Comparison of ENCODE assay signal across 13 mouse cellular contexts in genomic region chr7:25341000-25341784, GRCm38 (mm10). TPM values are rescaled to one million over a fixed set of nuclear protein-coding genes. Genes with fewer than 3 reads are reported as not detected.
A peak's percentile ranks its signal among the peaks of the same experiment; 100 is the strongest.
DNase-seq lines count a peak whose midpoint lies in the region; ATAC-seq and TF ChIP-seq lines count a peak whose summit lies in the region.
"Had no signal": no experiment of that assay in that cellular context is flagged by ENCODE, and none has a peak within 500 bp of the region (broad histone marks: within the 10 kb centered on the region; RNA-seq: fewer than 3 reads in every experiment).

No protein-coding gene starts in this region.

- no peaks in the 10 kb centered on the region for H3K9me3 ChIP-seq in embryonic facial prominence, embryonic 11.5 days (replicated peaks; ENCODE audit: control insufficient read depth, low read length)
- no peaks in the 10 kb centered on the region for H3K9me3 ChIP-seq in embryonic facial prominence, embryonic 10.5 days
- H3K9me3 ChIP-seq in lung, postnatal 0 days (ENCODE audit: low read length) = no peaks in the 10 kb centered on the region
- H3K9me3 ChIP-seq in hindbrain, postnatal 0 days (ENCODE audit: low read length) = no peaks in the 10 kb centered on the region
- H3K9me3 ChIP-seq in neural tube, embryonic 13.5 days = no peaks in the 10 kb centered on the region
- H3K9me3 ChIP-seq: kidney, embryonic 15.5 days had no signal

- no peaks in the 10 kb centered on the region for H3K27me3 ChIP-seq in embryonic facial prominence, embryonic 11.5 days (ENCODE audit: control insufficient read depth, insufficient read depth, low read length)
- no peaks in the 10 kb centered on the region for H3K27me3 ChIP-seq in embryonic facial prominence, embryonic 10.5 days (replicated peaks; ENCODE audit: low read depth, poor library complexity, severe bottlenecking)
- H3K27me3 ChIP-seq in lung, postnatal 0 days (replicated peaks; ENCODE audit: insufficient read depth, low read length) = no peaks in the 10 kb centered on the region
- H3K27me3 ChIP-seq in hindbrain, postnatal 0 days (ENCODE audit: insufficient read depth, low read length) = no peaks in the 10 kb centered on the region
- H3K27me3 ChIP-seq in neural tube, embryonic 13.5 days = no peaks in the 10 kb centered on the region
- H3K27me3 ChIP-seq: kidney, embryonic 15.5 days had no signal

- no peak overlapping the region for H3K27ac ChIP-seq in embryonic facial prominence, embryonic 11.5 days (replicated peaks; ENCODE audit: low read depth, low read length)
- no peak overlapping the region for H3K27ac ChIP-seq in embryonic facial prominence, embryonic 10.5 days (replicated peaks)
- no peak overlapping the region for H3K27ac ChIP-seq in lung, postnatal 0 days (ENCODE audit: low read length)
- no peak overlapping the region; the same call in 1 of the 2 replicates for H3K27ac ChIP-seq in hindbrain, postnatal 0 days
- H3K27ac ChIP-seq in neural tube, embryonic 13.5 days (replicated peaks) = no peak overlapping the region
- H3K27ac ChIP-seq: kidney, embryonic 15.5 days had no signal

- no peak for DNase-seq in embryonic facial prominence, embryonic 11.5 days (ENCODE audit: low spot score)
- DNase-seq in embryonic facial prominence, embryonic 10.5 days (ENCODE audit: low spot score) = no peak
- DNase-seq in lung, postnatal 0 days (ENCODE audit: low spot score) = no peak
- DNase-seq in lung, postnatal 10 days = no peak
- DNase-seq in hindbrain, postnatal 0 days (ENCODE audit: low spot score) = peak; percentile 47
- DNase-seq in urinary bladder, adult 2 months (ENCODE audit: low spot score) = no peak
- DNase-seq in heart, adult 18-20 months = no peak

- no peak for TF ChIP-seq EP300 in lung, postnatal 0 days (IDR thresholded peaks at IDR 0.05)

- H3K4me2 ChIP-seq in embryonic facial prominence, embryonic 11.5 days (ENCODE audit: low read depth, low read length) = no peak overlapping the region
- no peak overlapping the region for H3K4me2 ChIP-seq in lung, postnatal 0 days (replicated peaks; ENCODE audit: low read depth, low read length)
- H3K4me2 ChIP-seq in hindbrain, postnatal 0 days (ENCODE audit: low read depth, low read length) = no peak overlapping the region
- H3K4me2 ChIP-seq in neural tube, embryonic 13.5 days = no peak overlapping the region
- H3K4me2 ChIP-seq: kidney, embryonic 15.5 days; liver, embryonic 11.5 days had no signal

- H3K36me3 ChIP-seq in embryonic facial prominence, embryonic 11.5 days (replicated peaks; ENCODE audit: control insufficient read depth, insufficient read depth, low read depth, low read length) = peaks cover 8% of the 10 kb centered on the region
- H3K36me3 ChIP-seq in embryonic facial prominence, embryonic 10.5 days (replicated peaks) = peaks cover 95% of the 10 kb centered on the region
- H3K36me3 ChIP-seq in lung, postnatal 0 days (ENCODE audit: insufficient read depth, low read length) = peaks cover 4% of the 10 kb centered on the region; the same call in 1 of the 2 replicates
- H3K36me3 ChIP-seq in hindbrain, postnatal 0 days (ENCODE audit: insufficient read depth, low read length) = peaks cover 37% of the 10 kb centered on the region
- H3K36me3 ChIP-seq in neural tube, embryonic 13.5 days = peaks cover 86% of the 10 kb centered on the region

- ATAC-seq in embryonic facial prominence, embryonic 11.5 days (replicated peaks; ENCODE audit: insufficient number of reproducible peaks, low FRiP score, low TSS enrichment, low read depth) = 0 out of 2 replicates have a peak, but pooled peaks have one; percentile 32
- 0 out of 2 replicates have a peak, but pooled peaks have one; percentile 14 for ATAC-seq in lung, postnatal 0 days
- peak; percentile 71 for ATAC-seq in hindbrain, postnatal 0 days
- ATAC-seq in neural tube, embryonic 13.5 days (ENCODE audit: low read depth) = 0 out of 2 replicates have a peak, but pooled peaks have one; percentile 12

- no peak for TF ChIP-seq CTCF in lung, postnatal 0 days (IDR thresholded peaks at IDR 0.05)
- no peak for TF ChIP-seq CTCF in hindbrain, postnatal 0 days (IDR thresholded peaks at IDR 0.05; ENCODE audit: low read depth)

- H3K4me1 ChIP-seq in embryonic facial prominence, embryonic 11.5 days (ENCODE audit: control insufficient read depth, insufficient read depth, low read length) = no peaks in the 10 kb centered on the region
- no peaks in the 10 kb centered on the region for H3K4me1 ChIP-seq in embryonic facial prominence, embryonic 10.5 days
- no peaks in the 10 kb centered on the region for H3K4me1 ChIP-seq in lung, postnatal 0 days (ENCODE audit: insufficient read depth, low read depth, low read length)
- no peaks in the 10 kb centered on the region for H3K4me1 ChIP-seq in hindbrain, postnatal 0 days (ENCODE audit: insufficient read depth, low read length)
- H3K4me1 ChIP-seq in neural tube, embryonic 13.5 days (replicated peaks) = no peaks in the 10 kb centered on the region
- H3K4me1 ChIP-seq: kidney, embryonic 15.5 days had no signal

- no peak overlapping the region for H3K9ac ChIP-seq in embryonic facial prominence, embryonic 11.5 days (replicated peaks; ENCODE audit: low read length)
- no peak overlapping the region for H3K9ac ChIP-seq in lung, postnatal 0 days (replicated peaks; ENCODE audit: low read depth)
- no peak overlapping the region for H3K9ac ChIP-seq in hindbrain, postnatal 0 days (replicated peaks; ENCODE audit: low read length)
- H3K9ac ChIP-seq in neural tube, embryonic 13.5 days = no peak overlapping the region
- H3K9ac ChIP-seq: kidney, embryonic 15.5 days had no signal

- 84% methylated on average over 20 of the region's 20 CpGs for WGBS in embryonic facial prominence, embryonic 11.5 days
- 84% methylated on average over 20 of the region's 20 CpGs for WGBS in embryonic facial prominence, embryonic 10.5 days
- 77% methylated on average over 20 of the region's 20 CpGs for WGBS in lung, postnatal 0 days
- WGBS in hindbrain, postnatal 0 days = 60% methylated on average over 20 of the region's 20 CpGs
- WGBS in neural tube, embryonic 13.5 days = 75% methylated on average over 20 of the region's 20 CpGs

- no peak overlapping the region for H3K4me3 ChIP-seq in embryonic facial prominence, embryonic 11.5 days (ENCODE audit: low read depth, low read length)
- H3K4me3 ChIP-seq in embryonic facial prominence, embryonic 10.5 days = no peak overlapping the region
- H3K4me3 ChIP-seq in lung, postnatal 0 days (ENCODE audit: low read depth, low read length) = no peak overlapping the region
- no peak overlapping the region for H3K4me3 ChIP-seq in hindbrain, postnatal 0 days (ENCODE audit: low read length)
- no peak overlapping the region for H3K4me3 ChIP-seq in neural tube, embryonic 13.5 days
- H3K4me3 ChIP-seq: kidney, embryonic 15.5 days had no signal

RNA-seq across cellular contexts. Expression of gene Megf8, which starts 24.2 kb away (rescaled TPM):
- 8.7 and 10.8 TPM in 2 replicates for polyA plus RNA-seq in embryonic facial prominence, embryonic 11.5 days (2014; fragmentation: Nextera tagmentation; extraction: Ambion mirVana)
- polyA plus RNA-seq in embryonic facial prominence, embryonic 10.5 days (2016; fragmentation: Nextera tagmentation; extraction: Ambion mirVana) = 17.6 and 17.7 TPM in 2 replicates
- 5.6 and 6.3 TPM in 2 replicates for polyA plus RNA-seq in lung, postnatal 0 days (2015; fragmentation: Nextera tagmentation; extraction: Ambion mirVana)
- total RNA-seq in hindbrain, postnatal 0 days (2014; rRNA removed) = 104 and 105 TPM in 2 replicates
- polyA plus RNA-seq in hindbrain, postnatal 0 days (2015; fragmentation: Nextera tagmentation; extraction: Ambion mirVana) = 14.8 and 15.4 TPM in 2 replicates
- 18.3 TPM in 2 replicates for polyA plus RNA-seq in neural tube, embryonic 13.5 days (2015; fragmentation: Nextera tagmentation; extraction: Ambion mirVana)
- 21.5 and 28.4 TPM in 2 replicates for polyA plus RNA-seq in urinary bladder, adult 2 months (2012; rRNA removed)
- 10 to 100 TPM; 31.8 to 32.9 TPM for total RNA-seq in heart, adult 18-20 months (2021)

RNA-seq across cellular contexts. Expression of gene Cnfn, which starts 28.3 kb away (rescaled TPM):
- 0.60 TPM in 1 of 2 replicates, not detected in the other for polyA plus RNA-seq in embryonic facial prominence, embryonic 11.5 days (2014; fragmentation: Nextera tagmentation; extraction: Ambion mirVana)
- polyA plus RNA-seq in embryonic facial prominence, embryonic 10.5 days (2016; fragmentation: Nextera tagmentation; extraction: Ambion mirVana) = not detected in 2 replicates
- not detected in 2 replicates for polyA plus RNA-seq in lung, postnatal 0 days (2015; fragmentation: Nextera tagmentation; extraction: Ambion mirVana)
- not detected in 2 replicates for total RNA-seq in hindbrain, postnatal 0 days (2014; rRNA removed)
- 0.30 and 0.89 TPM in 2 replicates for polyA plus RNA-seq in hindbrain, postnatal 0 days (2015; fragmentation: Nextera tagmentation; extraction: Ambion mirVana)
- not detected in 2 replicates for polyA plus RNA-seq in neural tube, embryonic 13.5 days (2015; fragmentation: Nextera tagmentation; extraction: Ambion mirVana)
- polyA plus RNA-seq in urinary bladder, adult 2 months (2012; rRNA removed) = not detected in 2 replicates
- not detected for total RNA-seq in heart, adult 18-20 months (2021)
- total RNA-seq: common myeloid progenitor, adult 5-6 weeks; heart, postnatal 25 days had no signal
- polyA plus RNA-seq: gonadal fat pad, adult 2 months; liver, embryonic 11.5 days had no signal

RNA-seq across cellular contexts. Expression of gene Tmem145, which starts 35.3 kb away (rescaled TPM):
- 0.91 and 1.3 TPM in 2 replicates for polyA plus RNA-seq in embryonic facial prominence, embryonic 11.5 days (2014; fragmentation: Nextera tagmentation; extraction: Ambion mirVana)
- 0.85 and 1.0 TPM in 2 replicates for polyA plus RNA-seq in embryonic facial prominence, embryonic 10.5 days (2016; fragmentation: Nextera tagmentation; extraction: Ambion mirVana)
- 0.08 TPM in 1 of 2 replicates, not detected in the other for polyA plus RNA-seq in lung, postnatal 0 days (2015; fragmentation: Nextera tagmentation; extraction: Ambion mirVana)
- 56.6 and 88.3 TPM in 2 replicates for total RNA-seq in hindbrain, postnatal 0 days (2014; rRNA removed)
- polyA plus RNA-seq in hindbrain, postnatal 0 days (2015; fragmentation: Nextera tagmentation; extraction: Ambion mirVana) = 104 and 106 TPM in 2 replicates
- polyA plus RNA-seq in neural tube, embryonic 13.5 days (2015; fragmentation: Nextera tagmentation; extraction: Ambion mirVana) = 51.7 and 52.2 TPM in 2 replicates
- polyA plus RNA-seq in urinary bladder, adult 2 months (2012; rRNA removed) = 0.06 and 0.11 TPM in 2 replicates
- not detected for total RNA-seq in heart, adult 18-20 months (2021)
- total RNA-seq: common myeloid progenitor, adult 5-6 weeks; heart, postnatal 25 days had no signal
- polyA plus RNA-seq: gonadal fat pad, adult 2 months had no signal

RNA-seq across cellular contexts. Expression of gene Prr19, which starts 40.0 kb away (rescaled TPM):
- 1.6 TPM in 2 replicates for polyA plus RNA-seq in embryonic facial prominence, embryonic 11.5 days (2014; fragmentation: Nextera tagmentation; extraction: Ambion mirVana)
- polyA plus RNA-seq in embryonic facial prominence, embryonic 10.5 days (2016; fragmentation: Nextera tagmentation; extraction: Ambion mirVana) = 0.82 and 0.88 TPM in 2 replicates
- polyA plus RNA-seq in lung, postnatal 0 days (2015; fragmentation: Nextera tagmentation; extraction: Ambion mirVana) = not detected in 2 replicates
- total RNA-seq in hindbrain, postnatal 0 days (2014; rRNA removed) = 0.93 and 1.4 TPM in 2 replicates
- polyA plus RNA-seq in hindbrain, postnatal 0 days (2015; fragmentation: Nextera tagmentation; extraction: Ambion mirVana) = 3.1 and 3.6 TPM in 2 replicates
- polyA plus RNA-seq in neural tube, embryonic 13.5 days (2015; fragmentation: Nextera tagmentation; extraction: Ambion mirVana) = 2.1 and 2.9 TPM in 2 replicates
- 0.06 TPM in 1 of 2 replicates, not detected in the other for polyA plus RNA-seq in urinary bladder, adult 2 months (2012; rRNA removed)
- not detected for total RNA-seq in heart, adult 18-20 months (2021)
- total RNA-seq: common myeloid progenitor, adult 5-6 weeks; heart, postnatal 25 days had no signal

RNA-seq across cellular contexts. Expression of gene Pafah1b3, which starts 43.4 kb away (rescaled TPM):
- 287 and 312 TPM in 2 replicates for polyA plus RNA-seq in embryonic facial prominence, embryonic 11.5 days (2014; fragmentation: Nextera tagmentation; extraction: Ambion mirVana)
- 281 and 301 TPM in 2 replicates for polyA plus RNA-seq in embryonic facial prominence, embryonic 10.5 days (2016; fragmentation: Nextera tagmentation; extraction: Ambion mirVana)
- polyA plus RNA-seq in lung, postnatal 0 days (2015; fragmentation: Nextera tagmentation; extraction: Ambion mirVana) = 83.8 and 87.1 TPM in 2 replicates
- 534 and 592 TPM in 2 replicates for total RNA-seq in hindbrain, postnatal 0 days (2014; rRNA removed)
- 469 and 484 TPM in 2 replicates for polyA plus RNA-seq in hindbrain, postnatal 0 days (2015; fragmentation: Nextera tagmentation; extraction: Ambion mirVana)
- 525 and 535 TPM in 2 replicates for polyA plus RNA-seq in neural tube, embryonic 13.5 days (2015; fragmentation: Nextera tagmentation; extraction: Ambion mirVana)
- 40.1 and 48.5 TPM in 2 replicates for polyA plus RNA-seq in urinary bladder, adult 2 months (2012; rRNA removed)
- total RNA-seq in heart, adult 18-20 months (2021) = 1 to 10 TPM; 4.0 to 5.6 TPM

Comparison
In these comparisons a context has a peak if more than half of its experiments do, and no peak if none do; other contexts are left out.
1. ATAC-seq: peak in every context shown above with its lines; median percentile 71 in hindbrain, postnatal 0 days; 32 in embryonic facial prominence, embryonic 11.5 days; 14 in lung, postnatal 0 days; 12 in neural tube, embryonic 13.5 days.
2. RNA of gene Tmem145, which starts 35.3 kb away (polyA plus RNA-seq): 104 to 106 TPM in hindbrain, postnatal 0 days and 51.7 to 52.2 TPM in neural tube, embryonic 13.5 days; 0.85 to 1.0 TPM in embryonic facial prominence, embryonic 10.5 days, 0.91 to 1.3 TPM in embryonic facial prominence, embryonic 11.5 days, 0.06 to 0.11 TPM in urinary bladder, adult 2 months and 0.08 TPM in lung, postnatal 0 days; every median in the first group is over 10 times any median in the second.